Mouse (Mus musculus) thymus, postnatal 36 days (tissue): Measurements from ENCODE around the gene Onecut1.

Source experiments
- DNase-seq, 2 experiments: peaks; one replicate each; pipeline ENCODE4 v3.0.0; 2022; ENCODE audit warnings: mixed read lengths in 2 of 2

The Onecut1 gene

DNA sequence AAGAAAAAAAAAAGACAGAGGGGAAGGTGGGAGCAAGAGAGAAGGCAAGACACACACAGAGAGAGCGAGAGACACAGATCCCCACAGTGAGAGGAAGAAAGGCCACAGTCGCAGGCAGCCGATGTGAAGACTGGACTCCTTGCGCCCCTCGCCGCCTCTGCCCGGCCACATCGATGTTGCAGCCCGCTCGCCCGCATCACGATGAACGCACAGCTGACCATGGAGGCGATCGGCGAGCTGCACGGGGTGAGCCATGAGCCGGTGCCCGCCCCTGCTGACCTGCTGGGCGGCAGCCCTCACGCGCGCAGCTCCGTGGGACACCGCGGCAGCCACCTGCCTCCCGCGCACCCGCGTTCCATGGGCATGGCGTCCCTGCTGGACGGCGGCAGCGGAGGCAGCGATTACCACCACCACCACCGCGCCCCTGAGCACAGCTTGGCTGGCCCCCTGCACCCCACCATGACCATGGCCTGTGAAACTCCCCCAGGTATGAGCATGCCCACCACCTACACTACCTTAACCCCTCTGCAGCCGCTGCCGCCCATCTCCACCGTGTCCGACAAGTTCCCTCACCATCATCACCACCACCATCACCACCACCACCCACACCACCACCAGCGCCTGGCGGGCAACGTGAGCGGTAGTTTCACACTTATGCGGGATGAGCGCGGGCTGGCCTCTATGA, 517 bp downstream of the Onecut1 start:
- no peak for DNase-seq

DNA sequence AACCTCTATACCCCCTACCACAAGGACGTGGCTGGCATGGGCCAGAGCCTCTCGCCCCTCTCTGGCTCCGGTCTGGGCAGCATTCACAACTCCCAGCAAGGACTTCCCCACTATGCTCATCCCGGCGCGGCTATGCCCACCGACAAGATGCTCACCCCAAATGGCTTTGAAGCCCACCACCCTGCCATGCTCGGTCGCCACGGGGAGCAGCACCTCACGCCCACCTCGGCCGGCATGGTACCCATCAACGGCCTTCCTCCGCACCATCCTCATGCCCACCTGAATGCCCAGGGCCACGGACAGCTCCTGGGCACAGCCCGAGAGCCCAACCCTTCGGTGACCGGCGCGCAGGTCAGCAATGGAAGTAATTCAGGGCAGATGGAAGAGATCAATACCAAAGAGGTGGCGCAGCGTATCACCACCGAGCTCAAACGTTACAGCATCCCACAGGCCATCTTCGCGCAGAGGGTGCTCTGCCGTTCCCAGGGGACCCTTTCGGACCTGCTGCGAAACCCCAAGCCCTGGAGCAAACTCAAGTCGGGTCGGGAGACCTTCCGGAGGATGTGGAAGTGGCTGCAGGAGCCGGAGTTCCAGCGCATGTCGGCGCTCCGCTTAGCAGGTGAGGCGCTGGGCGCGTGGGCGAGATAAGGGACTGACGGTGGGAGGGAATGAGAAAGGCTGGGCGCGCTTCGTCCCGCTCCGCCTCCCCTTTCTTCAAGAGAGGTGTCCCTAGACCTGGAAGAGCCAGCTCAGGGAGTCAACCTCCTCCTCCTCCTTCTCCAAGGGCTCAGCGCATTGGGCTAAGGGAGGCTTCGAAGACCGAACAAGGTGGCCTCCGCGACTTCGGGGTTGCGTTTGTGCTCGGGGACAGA, 1.3 kb downstream of the Onecut1 start:
- no peak for DNase-seq

DNA sequence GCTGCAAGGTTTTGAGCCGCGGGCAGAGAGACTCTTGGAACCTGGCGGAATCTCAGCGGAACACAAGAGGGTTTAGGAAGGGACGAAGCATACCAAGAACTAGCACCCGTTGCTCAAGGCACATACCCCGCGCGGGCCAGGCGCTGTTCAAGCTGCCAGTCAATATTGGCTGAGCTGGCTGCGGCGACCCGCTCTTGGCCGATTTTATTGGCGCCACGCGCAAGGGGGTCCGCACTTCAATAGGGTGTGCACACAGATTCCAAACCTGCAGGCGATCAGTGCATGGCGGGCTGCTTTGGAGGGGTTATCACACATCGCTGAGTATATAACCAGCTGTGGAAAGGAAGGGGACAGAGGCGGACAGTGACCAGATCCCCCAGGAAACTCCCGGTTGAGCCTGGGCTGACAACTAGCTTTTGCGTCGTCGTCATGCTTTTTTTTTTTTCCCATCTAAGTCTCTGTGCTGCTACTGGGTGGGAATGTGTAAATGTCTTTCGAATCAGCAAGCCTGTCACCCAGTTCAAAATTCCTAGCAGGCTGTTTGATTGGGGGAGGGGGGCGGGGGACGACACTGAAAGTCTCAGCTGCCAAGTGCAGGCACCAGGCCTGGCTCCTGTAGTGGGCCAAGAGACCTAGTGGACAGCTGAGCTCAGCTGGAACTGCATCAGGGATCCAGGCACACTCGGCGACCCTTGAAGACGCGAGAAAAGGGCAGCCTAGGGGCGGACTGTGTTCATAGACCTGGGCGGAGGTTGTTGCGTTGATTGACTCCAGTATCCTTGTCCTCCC, 2.1 kb downstream of the Onecut1 start:
- DNase-seq = no peak

DNA sequence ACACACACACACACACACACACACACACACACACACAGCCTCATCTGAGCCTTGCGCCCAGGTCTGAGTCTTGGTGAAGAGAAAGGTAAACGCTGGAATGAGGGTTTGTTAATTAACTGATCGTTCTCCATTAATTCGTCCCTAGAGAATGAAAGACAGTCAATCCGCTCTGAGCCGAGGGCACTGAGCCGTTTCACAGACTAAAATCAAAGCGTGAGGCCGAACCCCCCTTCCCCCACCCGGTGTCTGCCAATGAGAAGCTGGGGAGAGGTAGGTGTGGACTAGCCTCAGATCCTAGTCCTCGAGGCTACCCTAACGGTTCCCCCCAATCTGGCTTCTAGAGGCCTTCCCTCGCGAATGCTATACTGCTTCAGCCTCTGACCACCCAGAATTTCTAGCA, 2.8 kb downstream of the Onecut1 start:
- DNase-seq = no peak

DNA sequence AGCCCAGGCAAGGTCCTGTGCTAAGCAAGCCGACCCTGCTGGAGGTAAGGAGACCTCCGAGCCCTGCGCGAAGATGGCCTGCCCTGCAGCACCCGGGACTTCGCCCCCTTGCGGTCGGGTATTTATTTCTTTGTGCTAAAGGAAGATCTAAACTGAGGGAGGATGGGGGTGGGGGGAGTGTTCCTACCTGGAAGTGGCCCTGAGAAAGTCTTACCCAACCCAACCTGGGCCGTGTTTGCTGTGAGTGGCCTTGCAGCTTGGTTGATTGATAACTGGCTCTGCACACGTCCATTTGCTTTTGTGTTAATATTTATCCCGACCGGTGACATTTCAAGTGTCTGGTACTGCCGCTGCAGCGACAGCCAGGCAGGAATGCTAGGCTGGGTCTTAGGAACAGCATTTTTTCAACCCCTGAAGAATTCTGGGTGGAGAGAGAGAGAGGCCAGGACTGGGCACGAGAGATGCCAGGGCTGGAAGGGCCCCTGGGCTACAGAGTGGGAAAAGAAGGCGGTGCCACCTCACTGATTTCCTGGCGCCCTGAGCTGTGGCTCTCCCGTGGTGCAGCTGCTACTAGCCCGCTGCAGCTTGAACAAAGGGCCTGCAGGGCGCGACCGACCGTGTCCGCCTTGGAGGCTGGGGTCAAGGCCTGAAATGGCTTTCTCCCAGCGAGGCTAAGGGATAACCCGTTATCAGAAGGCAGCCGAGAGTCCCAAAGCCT, 5.0 kb downstream of the Onecut1 start:
- DNase-seq = no peak

DNA sequence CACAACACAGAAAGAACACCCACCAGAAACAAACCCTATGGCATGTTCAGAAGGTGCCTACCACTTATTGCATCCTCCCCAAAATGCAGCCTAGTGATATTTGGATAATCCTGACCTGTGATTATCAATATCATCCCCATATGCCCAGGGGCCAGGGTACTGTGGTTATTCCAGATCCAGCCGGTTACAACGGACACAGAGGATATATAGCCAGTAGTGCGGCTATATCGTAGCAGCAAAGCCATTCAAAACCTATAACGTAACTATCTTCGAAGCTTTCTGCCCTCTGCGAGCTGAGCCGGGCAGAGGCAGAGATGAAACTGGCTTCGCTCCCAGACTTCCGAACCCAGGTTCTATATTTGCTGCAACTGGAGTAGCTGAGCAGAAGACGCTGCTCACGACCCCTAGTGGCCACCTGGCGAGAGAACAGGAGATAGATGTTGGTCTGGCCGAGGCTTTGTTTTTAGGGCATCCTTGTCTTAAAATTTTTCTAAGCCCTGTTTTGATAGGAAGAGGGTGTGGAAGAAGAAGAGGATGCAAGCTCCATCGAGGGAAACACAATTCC, 6.0 kb downstream of the Onecut1 start:
- no peak for DNase-seq

DNA sequence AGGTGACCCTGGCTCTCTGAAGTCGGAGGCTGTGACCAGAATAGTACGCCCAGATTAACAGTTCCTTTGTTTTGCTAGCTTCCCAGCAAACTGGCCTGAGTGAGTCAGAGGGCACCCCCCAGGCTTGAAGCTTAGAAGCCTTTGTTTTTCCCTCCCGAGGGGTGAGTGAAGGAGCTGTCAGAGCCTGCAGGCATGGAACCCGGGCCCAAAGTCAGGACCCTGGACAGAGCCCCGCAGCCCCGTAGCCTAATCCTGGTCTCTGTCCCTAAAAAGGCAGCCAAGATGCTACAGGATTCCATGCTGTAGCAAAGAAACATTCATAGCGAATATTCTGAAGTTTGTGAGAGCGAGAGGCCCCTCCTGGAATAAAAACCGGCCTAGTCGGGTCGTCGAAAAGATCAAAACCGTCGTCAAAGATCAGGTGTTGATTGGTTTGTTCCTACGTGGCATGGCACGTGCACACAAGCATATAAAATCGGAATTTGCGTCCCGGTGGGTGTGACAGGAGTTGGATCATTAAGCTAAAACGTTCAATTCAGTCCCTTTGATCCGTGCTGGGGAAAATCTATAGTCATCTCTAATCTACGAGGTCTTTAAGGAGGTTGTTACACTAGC, 6.7 kb downstream of the Onecut1 start:
- no peak for DNase-seq

DNA sequence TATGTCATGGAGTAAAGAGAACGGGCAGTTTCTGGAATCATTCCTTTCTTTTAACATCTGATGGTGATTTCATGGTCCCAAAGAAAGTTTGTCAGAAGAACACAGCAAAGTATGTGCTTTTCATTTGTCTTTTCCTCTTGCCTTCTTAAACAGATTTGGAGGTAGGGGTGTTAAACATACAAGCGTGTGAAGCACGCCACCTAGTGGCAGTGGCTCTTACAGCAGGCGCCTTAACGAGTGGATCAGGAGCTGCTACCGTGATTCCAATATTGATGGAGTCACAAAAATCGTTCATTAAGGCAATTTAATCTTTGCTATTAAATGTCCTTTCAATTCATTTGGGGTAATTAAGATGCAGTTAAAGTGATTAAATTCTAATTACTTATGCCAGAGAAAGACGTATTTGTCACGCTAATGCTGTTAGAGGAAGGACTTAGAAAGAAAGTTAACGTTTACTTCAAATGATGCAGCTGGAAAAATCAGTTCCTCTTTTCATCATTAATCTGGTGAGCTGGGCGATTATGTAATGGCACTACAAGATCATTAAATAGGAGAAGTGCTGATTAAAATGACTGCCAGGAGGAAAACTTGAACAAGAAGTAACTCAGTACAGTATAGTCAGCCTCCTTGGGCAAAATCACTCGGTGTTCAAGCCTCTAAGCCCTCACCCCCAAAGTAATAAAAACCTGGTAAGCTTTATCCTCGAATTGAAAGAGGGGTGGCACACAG, 9.4 kb downstream of the Onecut1 start:
- peak; percentile 19 to 29 for DNase-seq

DNA sequence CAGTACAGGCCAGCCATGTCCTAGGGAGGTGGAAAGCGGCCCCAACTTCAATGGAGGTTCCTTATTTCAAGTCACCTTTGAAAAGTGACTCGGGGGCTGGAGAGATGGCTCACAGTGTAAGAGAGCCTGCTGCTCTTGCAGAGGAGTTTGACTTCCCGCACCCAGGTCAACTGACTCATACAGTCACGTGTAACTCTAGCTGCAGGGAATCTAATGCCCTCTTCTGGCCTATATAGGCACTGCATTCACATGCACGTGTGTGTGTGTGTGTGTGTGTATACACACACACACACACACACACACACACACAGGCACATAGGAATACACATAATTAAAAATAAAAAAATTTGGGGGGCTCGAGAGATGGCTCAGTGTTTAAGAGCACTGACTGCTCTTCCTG, 14.6 kb downstream of the Onecut1 start:
- DNase-seq = no peak

DNA sequence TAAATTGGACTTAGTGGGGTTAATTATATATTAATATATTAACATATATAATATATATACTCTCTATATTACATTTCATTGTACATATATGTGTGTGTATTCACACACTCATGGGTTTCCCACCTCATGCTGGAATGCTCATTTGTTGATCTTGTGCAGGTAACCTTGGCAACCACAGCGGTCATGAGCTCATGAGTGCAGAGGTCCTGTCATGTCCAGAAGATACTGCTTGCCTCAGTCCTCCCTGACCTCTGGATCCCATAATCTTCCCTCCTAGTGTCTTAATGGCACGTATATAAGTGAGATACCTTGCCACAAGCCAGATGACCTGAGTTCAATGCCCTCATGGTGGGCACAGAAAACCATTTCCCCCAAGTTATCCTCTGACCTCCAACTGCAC, 16.0 kb downstream of the Onecut1 start:
- no peak for DNase-seq

DNA sequence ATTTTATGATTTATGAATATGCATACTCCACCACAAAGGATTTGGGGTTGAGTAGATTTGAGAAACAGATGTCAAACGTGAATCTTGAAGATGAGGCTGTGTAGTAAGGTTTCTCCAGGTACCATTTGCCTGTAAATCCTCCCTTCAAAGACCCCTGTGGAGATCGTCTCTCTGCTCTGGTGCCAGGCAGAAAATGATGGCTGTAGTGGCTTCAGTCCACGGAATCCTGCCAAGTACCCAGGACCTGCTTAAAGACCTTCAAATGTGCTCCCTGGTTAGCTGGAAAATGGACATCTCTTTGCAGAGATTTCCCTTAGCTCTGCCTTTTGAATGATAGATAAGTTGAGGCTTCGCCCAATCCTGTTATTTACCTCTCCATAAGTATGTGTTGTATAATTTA, 26.1 kb downstream of the Onecut1 start:
- no peak for DNase-seq

DNA sequence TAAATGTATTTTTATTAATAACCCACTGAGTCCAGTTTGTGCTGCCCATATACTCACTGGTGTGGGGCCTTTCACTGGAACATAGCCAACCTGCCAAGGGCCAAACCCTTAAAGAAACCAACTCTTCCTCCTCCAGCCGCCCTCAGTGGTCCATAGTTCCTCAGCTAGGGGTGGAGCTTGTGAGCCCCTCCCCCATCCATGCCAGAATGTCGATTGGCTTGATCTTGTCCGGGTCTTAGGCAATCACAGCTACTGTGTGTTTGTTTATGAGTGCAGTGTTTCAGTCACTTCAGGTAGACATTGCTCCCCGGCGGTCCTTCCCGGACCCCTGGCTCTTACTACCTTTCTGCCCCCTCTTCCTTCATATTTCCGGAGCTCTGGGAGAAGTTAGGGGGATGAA, 35.0 kb downstream of the Onecut1 start:
- DNase-seq = no peak

DNA sequence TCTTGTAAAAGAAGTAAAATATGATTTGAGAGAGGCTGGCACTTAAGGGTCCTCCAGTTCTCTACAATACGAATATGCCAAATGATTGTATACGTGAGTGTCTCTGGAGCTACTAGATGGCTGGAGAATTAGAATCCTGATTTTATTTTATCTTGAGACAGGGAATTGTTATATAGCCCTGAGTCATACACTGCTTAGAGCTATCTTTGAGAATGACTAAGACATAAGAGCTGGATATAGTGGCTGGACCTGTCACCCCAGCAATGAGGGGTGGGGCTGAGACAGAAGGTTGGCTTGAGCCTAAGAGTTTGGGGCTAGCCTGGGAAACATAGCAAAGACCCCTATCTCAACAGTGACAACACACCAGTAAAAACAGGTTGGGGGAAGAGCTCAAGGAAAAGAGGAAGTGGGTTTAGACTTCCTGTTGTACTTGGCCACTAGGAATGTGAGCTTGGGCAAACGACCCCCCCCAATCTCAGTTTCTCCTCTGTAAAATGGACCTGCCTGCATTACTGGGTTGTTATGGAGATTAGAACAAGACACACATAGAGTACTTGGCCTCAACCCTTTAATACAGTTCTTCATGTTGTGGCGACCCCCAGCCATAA, 35.8 kb downstream of the Onecut1 start:
- DNase-seq = no peak

DNA sequence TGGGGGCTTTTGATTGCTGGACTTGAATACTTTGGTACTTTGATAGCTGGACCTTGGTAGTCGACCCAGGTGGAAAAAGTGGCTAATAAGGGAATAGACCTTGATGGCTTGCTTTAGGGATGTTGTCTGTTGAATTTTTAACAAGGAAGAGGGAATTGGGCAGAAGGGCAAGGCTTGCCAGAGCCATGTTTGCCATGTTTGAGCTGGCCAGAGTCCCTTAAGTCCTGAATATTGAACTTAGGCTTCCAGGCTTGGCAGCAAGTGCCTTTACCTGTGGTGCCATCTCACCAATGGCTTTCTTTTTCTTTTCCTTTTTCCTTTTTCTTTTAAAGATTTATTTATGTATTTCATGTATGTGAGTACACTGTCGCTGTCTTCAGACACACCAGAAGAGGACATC, 38.4 kb downstream of the Onecut1 start:
- DNase-seq = no peak

DNA sequence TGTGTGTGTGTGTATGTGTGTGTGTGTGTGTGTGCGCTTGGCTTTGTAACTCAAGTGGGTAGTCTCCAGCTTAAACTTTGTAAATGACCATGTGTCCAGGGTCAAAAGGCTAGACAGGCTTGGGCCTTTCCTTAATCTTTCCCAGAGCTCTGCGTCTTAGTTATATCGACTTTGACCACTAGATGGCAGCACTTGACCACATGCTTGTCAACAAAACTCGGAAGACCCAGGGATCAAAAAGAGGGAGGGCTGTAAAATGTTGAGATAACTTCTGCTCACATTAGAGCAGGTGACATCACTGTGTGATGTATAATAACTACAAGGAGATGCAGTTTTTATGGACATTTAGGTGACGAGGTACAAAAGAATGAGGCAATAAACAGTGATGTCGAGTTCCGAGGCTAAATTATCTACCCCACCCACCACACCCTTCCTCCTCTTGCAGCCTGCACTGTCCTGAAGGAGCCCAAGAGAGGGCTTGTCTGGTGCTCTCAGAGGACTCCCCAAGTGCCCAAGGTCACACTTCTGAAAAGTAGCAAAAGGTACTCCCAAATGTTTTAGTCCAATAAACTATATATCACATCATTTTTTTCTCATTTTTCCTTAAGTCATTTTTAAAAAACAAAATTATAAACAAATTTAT, 43.3 kb downstream of the Onecut1 start:
- peak; percentile 20 to 41 for DNase-seq

DNA sequence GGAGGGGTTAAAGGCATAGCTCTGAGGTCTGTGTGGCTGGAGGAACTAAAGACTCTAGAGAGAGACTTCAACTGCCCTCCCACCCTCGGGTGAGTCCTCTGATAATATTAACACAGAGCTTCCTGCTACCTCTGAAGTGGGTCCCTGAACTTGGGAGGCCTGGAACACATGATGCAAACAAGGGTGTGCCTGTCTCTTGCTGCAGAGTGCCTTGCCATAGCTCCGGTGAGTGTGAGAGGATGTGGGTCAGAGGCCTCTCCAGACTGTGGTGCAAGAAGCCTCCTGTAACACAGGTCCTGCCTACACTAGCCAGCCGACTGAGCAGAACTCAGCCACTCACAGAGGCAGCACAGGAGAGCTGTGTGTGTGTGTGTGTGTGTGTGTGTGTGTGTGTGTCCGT, 45.2 kb downstream of the Onecut1 start:
- DNase-seq = no peak

DNA sequence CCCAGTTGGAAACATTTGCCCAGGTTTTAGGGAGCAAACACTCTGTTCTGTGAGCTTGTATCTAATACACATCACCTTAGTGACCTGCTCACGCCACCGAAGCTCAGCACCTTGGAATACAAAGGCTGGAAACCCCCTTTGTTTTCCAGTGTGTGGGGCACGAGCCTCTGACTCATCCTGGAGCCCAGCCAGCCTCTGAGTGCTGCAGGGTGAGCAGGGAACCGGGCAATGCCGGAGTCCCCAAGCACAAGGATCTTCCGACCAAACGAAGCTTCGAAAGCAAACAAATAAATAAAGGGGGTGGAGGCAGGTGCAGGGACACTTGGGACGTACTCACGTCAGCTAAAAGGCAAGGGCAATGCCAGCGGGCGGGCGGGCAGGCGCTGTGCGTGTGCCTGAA, 47.5 kb downstream of the Onecut1 start:
- DNase-seq = no peak

DNA sequence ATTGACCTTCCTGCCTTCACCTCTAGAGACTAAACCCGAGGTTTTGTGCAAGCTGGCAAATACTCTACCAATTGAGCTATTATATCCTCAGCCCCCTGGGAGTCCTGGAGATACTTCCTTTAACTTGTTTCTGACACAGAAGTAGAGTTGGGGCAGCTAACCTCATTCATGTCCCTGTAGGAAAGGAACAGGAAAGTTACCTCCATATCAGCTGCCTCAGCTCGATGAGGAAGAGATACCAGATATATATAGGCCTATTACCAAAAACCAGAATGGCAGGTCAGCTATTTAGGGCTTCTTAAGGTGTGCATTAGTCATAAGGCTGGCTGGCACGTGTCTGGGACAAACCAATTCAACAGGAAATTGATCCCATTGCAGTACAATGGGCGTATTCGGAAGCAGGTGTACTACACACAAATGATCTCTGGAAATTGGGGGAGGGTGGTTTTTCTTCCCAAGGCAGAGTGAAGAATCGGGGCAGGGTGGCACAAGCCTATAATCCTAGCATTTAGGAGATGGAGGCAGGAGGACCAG, 48.6 kb downstream of the Onecut1 start:
- no peak for DNase-seq

DNA sequence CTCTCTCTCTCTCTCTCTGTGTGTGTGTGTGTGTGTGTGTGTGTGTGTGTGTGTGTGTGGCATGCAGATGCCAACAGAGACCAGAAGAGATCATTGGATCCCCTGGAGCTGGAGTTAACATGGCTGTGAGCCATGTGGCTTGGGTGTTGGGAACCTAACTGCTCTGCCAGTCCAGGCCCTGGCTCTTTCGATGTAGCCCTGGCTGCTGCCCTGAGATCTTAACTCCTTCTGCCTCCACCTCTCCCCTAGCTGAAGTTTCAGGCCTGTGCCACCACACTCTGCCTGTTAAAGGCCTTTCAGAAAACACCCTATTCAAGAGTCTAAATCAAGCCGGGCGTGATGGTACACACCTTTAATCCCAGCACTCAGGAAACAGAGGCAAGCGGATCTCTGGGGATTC, 49.7 kb downstream of the Onecut1 start:
- no peak for DNase-seq

DNA sequence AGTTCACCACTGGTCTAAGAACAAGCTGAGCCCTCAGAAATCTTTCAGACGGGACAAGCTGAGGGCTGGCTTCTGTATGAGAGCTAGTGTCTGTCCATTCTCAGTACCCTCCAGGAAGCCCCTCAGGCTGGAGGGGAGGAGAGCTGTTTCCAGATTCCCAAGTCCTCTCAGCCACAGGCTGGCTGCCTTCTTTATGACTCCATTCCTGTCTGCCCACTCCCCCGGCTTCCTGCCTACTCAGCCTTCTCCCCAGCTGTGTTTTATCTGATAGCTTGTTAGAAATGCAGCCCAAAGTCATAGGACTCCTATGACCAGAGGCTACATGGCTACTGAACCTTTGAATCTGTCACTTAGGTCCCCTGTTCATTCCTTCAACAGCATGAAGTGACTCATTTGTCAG, 50.2 kb downstream of the Onecut1 start:
- DNase-seq = no peak
